Comparison of ENCODE assay signal across 8 mouse cellular contexts in genomic region chr4:116995131-116995797, GRCm38 (mm10). TPM values are rescaled to one million over a fixed set of nuclear protein-coding genes. Genes with fewer than 3 reads are reported as not detected.
DNase-seq lines count a peak whose midpoint lies in the region; ATAC-seq lines count a peak whose summit lies in the region.

Gene Hectd3, plus strand, starts transcription at chr4:116995317.

- intact Hi-C loops in heart, postnatal 36 days (cut with DNase I): loop anchor here (2.0 kb wide), 1 partner anchor 140 kb away; no protein-coding TSS in a partner anchor

- peaks cover 33% of the 10 kb centered on the region for H3K4me1 ChIP-seq in forebrain, embryonic 13.5 days
- peaks cover 14% of the 10 kb centered on the region for H3K4me1 ChIP-seq in lung, embryonic 16.5 days (replicated peaks; ENCODE audit: control insufficient read depth, insufficient read depth, low read length)

- H3K4me3 ChIP-seq in forebrain, embryonic 13.5 days: peak within 1 kb of the TSS; percentile 99
- peak within 1 kb of the TSS; percentile 91 for H3K4me3 ChIP-seq in lung, embryonic 16.5 days (ENCODE audit: low read length)

- H3K36me3 ChIP-seq in forebrain, embryonic 13.5 days (ENCODE audit: poor library complexity, severe bottlenecking): peaks cover 34% of the 10 kb centered on the region
- H3K36me3 ChIP-seq in lung, embryonic 16.5 days (ENCODE audit: control insufficient read depth, insufficient read depth, low read length): peaks cover 5% of the 10 kb centered on the region; the same call in 1 of the 2 replicates

- H3K27me3 ChIP-seq in forebrain, embryonic 13.5 days: peaks cover 3% of the 10 kb centered on the region; the same call in 1 of the 2 replicates
- H3K27me3 ChIP-seq in lung, embryonic 16.5 days (ENCODE audit: control insufficient read depth, insufficient read depth, low read depth, low read length): no peaks in the 10 kb centered on the region

- DNase-seq in MEL-GATA-1-ER (ENCODE audit: extremely low read depth, low read depth): peak; percentile 57
- peak; percentile 72 for DNase-seq in c-Kit-positive CD71-positive TER-119-positive erythroid progenitor cells, embryonic 14.5 days (ENCODE audit: low spot score)
- peak; percentile 56 to 71 for DNase-seq in heart, postnatal 36 days
- peak; percentile 19 to 68 for DNase-seq in layer of hippocampus, adult 18-20 months (ENCODE audit: low spot score in 2 of 2)
- peak; percentile 32 for DNase-seq in ovary, adult 18-20 months (ENCODE audit: low spot score)
- peak; percentile 75 for DNase-seq in thymus, postnatal 4 days

- H3K27ac ChIP-seq in forebrain, embryonic 13.5 days: peak within 1 kb of the TSS; percentile 82
- H3K27ac ChIP-seq in lung, embryonic 16.5 days (ENCODE audit: low read length): peak within 1 kb of the TSS; percentile 58

- ATAC-seq in forebrain, embryonic 13.5 days: peak; percentile 64
- peak; percentile 64 for ATAC-seq in lung, embryonic 16.5 days (ENCODE audit: low read depth)

- WGBS in forebrain, embryonic 13.5 days: under 1% methylated on average over 54 of the region's 58 CpGs
- under 1% methylated on average over 57 of the region's 58 CpGs for WGBS in lung, embryonic 16.5 days

- H3K9ac ChIP-seq in forebrain, embryonic 13.5 days: peak within 1 kb of the TSS; percentile 92
- H3K9ac ChIP-seq in lung, embryonic 16.5 days (ENCODE audit: low read length): peak within 1 kb of the TSS; percentile 86

- H3K9me3 ChIP-seq in forebrain, embryonic 13.5 days (replicated peaks): no peaks in the 10 kb centered on the region
- no peaks in the 10 kb centered on the region for H3K9me3 ChIP-seq in lung, embryonic 16.5 days (ENCODE audit: control insufficient read depth, low read length)

- H3K4me2 ChIP-seq in forebrain, embryonic 13.5 days: peak within 1 kb of the TSS; percentile 97
- H3K4me2 ChIP-seq in lung, embryonic 16.5 days (ENCODE audit: low read depth, low read length): peak within 1 kb of the TSS; percentile 95

RNA-seq across cellular contexts. Expression of gene Hectd3, which starts in this region (rescaled TPM):
- polyA plus RNA-seq in forebrain, embryonic 13.5 days (2015; fragmentation: Nextera tagmentation; extraction: Ambion mirVana): 17.4 and 17.9 TPM in 2 replicates
- 10 to 100 TPM; 17.3 to 17.4 TPM for total RNA-seq in heart, postnatal 36 days (2021)
- 10 to 100 TPM; 43.7 to 45.4 TPM for total RNA-seq in layer of hippocampus, adult 18-20 months (2021)
- polyA plus RNA-seq in lung, embryonic 16.5 days (2015; fragmentation: Nextera tagmentation; extraction: Ambion mirVana): 8.0 and 9.0 TPM in 2 replicates

Comparison
In these comparisons a context has a peak if more than half of its experiments do, and no peak if none do; other contexts are left out.
1. Peak in every context shown above with its lines: DNase-seq, ATAC-seq, H3K4me3 ChIP-seq and H3K27ac ChIP-seq.